Mouse (Mus musculus): Measurements from ENCODE around the gene Scn9a. TPM values are rescaled to one million over a fixed set of nuclear protein-coding genes. Genes with fewer than 3 reads are reported as not detected.
A peak's percentile ranks its signal among the peaks of the same experiment; 100 is the strongest.

The Scn9a gene
- polyA plus RNA-seq, 1 experiment from 2014 or later = 1.4 TPM

DNA sequence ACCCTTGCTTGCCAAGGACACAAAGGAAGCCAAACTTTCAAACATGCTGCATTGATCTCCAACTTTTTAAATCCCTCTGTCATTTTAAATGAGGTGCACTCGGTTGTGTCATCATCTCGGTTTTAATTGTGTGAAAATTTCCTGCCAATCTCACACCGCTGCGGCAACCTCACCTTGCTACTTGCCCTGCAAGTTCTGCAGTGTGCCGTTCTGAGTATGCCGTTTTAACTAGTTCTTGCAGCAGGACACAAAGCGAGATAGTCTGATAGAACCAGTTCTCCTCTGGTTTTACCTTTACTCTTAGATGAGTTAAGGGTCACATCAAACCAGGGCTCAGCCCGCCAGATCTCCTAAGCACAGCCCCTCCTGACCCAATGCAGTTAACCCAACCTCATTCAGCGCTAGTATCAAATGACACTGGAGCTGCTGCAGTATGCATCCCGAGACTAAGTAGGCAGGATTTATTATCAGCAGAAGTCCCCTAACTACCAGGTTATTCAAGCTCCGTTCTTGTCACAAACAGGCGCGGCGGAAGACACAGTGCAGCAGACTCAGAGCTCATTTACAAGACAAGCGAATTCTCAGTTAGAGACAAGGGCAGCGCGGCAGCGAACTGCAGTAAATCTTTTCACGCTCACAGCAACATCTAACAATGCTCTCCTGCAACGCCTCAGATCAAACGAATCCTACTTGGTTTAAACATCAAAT is 194.8 kb downstream of the Scn9a start:
- Histone ChIP-seq H3K4me3 (replicated peaks) (peak overlapping the region; percentile 25), H3K27ac (no peak overlapping the region), H3K9ac (no peak overlapping the region), H3K4me1 (peaks cover 14% of the 10 kb centered on the region), H3K9me3 (replicated peaks) (no peaks in the 10 kb centered on the region), H3K4me2 (peak overlapping the region; percentile 55), H3K36me3 (no peaks in the 10 kb centered on the region), H3K27me3 (0 out of 2 replicates have a peak, but pooled peaks cover 3% of the 10 kb centered on the region)
- peak; percentile 90 for ATAC-seq (replicated peaks; ENCODE audit: low FRiP score)
- 6% methylated on average over 21 of the region's 21 CpGs for WGBS

- Histone ChIP-seq H3K4me2 (no peak overlapping the region), H3K9ac (no peak overlapping the region), H3K27ac (no peak overlapping the region), H3K9me3 (replicated peaks) (no peaks in the 10 kb centered on the region), H3K36me3 (no peaks in the 10 kb centered on the region), H3K4me1 (peaks cover 14% of the 10 kb centered on the region), H3K27me3 (0 out of 2 replicates have a peak, but pooled peaks cover 3% of the 10 kb centered on the region), H3K4me3 (replicated peaks) (no peak overlapping the region)
- ATAC-seq (replicated peaks; ENCODE audit: low FRiP score) = no peak
- 47% methylated on average over 3 of the region's 3 CpGs for WGBS
Observed at GRCm38 (mm10) chr2:66436286-66436685, 198.5 kb downstream of the Scn9a start.

Other genes starting within 250 kb of the Scn9a start
- gene Scn1a, start 194.1 kb downstream of the Scn9a start, polyA plus RNA-seq (2015; fragmentation: Nextera tagmentation; extraction: Ambion mirVana) = 1.3 and 1.4 TPM in 2 replicates
- gene Scn7a, start 150.0 kb upstream of the Scn9a start, polyA plus RNA-seq (2015; fragmentation: Nextera tagmentation; extraction: Ambion mirVana) = 1.4 and 1.6 TPM in 2 replicates

Measured in kidney, embryonic 15.5 days (tissue).